Mouse (Mus musculus) brain, embryonic 14.5 days (tissue): ENCODE measurements at regions not wholly inside any gene's neighbourhood (a gene's known extent, or its start where the extent isn't known, plus 50 kb on each side); places are given as distances from the start of the nearest gene placed in this dataset.

Experiments
- CTCF ChIP-seq: fragments of 200-500 bp; IDR thresholded peaks from 2 replicates; pipeline ENCODE4 v1.5.1; 2012; ENCODE audit warnings: inconsistent platforms, mild to moderate bottlenecking, moderate library complexity, borderline replicate concordance; ENCODE audit not compliant: insufficient read depth, insufficient read length; ENCODE audit errors: extremely low read depth
- POLR2A ChIP-seq: fragments of 200-500 bp; IDR thresholded peaks from 2 replicates; pipeline ENCODE4 v1.6.1; 2012; ENCODE audit warnings: mild to moderate bottlenecking, inconsistent platforms, borderline replicate concordance; ENCODE audit not compliant: poor library complexity, insufficient read depth, insufficient read length, severe bottlenecking; ENCODE audit errors: extremely low read depth

DNA sequence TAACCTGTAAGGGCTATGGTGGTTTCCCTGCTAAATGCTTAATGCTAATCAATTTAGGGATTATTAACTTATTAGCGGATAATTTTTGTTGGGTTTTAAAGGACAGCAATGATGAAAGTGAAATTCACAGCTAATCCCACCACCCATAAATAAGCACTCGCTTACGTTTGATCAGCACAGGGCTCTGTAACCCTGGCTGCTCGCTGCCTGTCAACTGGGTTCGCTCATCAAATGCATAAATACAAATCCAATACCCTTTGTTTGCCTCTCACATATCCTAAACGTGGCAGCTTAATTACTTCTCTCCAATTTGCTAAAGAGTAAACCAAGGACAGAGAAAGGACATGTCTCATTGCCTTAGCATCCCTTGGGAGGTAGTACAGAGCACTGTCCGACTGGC, 187.5 kb upstream of the Plcz1 start:
- no peak for TF ChIP-seq POLR2A
- no peak for TF ChIP-seq CTCF
